Mouse (Mus musculus) cerebellum, adult 2 months (tissue): ENCODE results near the gene Gm10142.

Experiments
- CTCF ChIP-seq: fragments of 200-500 bp; IDR thresholded peaks from 2 replicates; pipeline ENCODE4 v1.5.1; 2011; ENCODE audit warnings: low read depth, mild to moderate bottlenecking, control low read depth, low read length, moderate library complexity, borderline replicate concordance; ENCODE audit not compliant: insufficient read depth
- POLR2A ChIP-seq: fragments of 200-500 bp; IDR thresholded peaks from 2 replicates; pipeline ENCODE4 v1.6.1; 2011; ENCODE audit warnings: low read length, control low read depth, borderline replicate concordance; ENCODE audit not compliant: insufficient read depth

- TF ChIP-seq CTCF (no peak), POLR2A (no peak)
Observed at GRCm38 (mm10) chr10:77684181-77684580, 31.4 kb upstream of the Gm10142 start.
